Mouse (Mus musculus): ENCODE measurements around the gene Prpf40b.

Gene Prpf40b

GRCm38 (mm10) chr15:99290586-99290985 is 4.3 kb upstream of the Prpf40b start:
- DNase-seq (ENCODE audit: low spot score in 2 of 2) = no peak

- no peak for DNase-seq (ENCODE audit: low spot score in 2 of 2)
These were observed 600 bp upstream of the Prpf40b start for GRCm38 (mm10) chr15:99294287-99294686.

GRCm38 (mm10) chr15:99295484-99295981 is 646 bp downstream of the Prpf40b start, which contains the start of gene Fam186b:
Gene Fam186b (minus strand): TSS chr15:99295888.
- DNase-seq (ENCODE audit: low spot score in 2 of 2) = peak in 1 of 2 experiments; percentile 51

GRCm38 (mm10) chr15:99296213-99296612 is 1.3 kb downstream of the Prpf40b start:
- DNase-seq (ENCODE audit: low spot score in 2 of 2) = no peak

DNA sequence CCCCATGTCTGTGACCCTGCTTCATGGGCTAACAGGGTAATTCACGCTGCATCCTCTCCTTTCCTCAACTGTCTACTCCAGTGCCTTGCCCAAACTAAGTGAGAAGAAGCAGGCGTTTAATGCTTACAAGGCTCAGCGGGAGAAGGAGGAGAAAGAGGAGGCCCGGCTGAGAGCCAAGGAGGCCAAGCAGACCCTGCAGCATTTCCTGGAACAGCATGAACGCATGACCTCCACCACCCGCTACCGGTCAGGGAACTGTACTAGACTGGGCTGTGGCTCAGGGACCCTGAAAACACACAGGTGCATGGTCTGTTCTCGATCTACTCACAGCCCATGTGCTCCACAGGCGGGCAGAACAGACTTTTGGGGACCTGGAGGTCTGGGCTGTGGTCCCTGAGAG is 12.6 kb downstream of the Prpf40b start:
- no peak for DNase-seq (ENCODE audit: low spot score in 2 of 2)

DNA sequence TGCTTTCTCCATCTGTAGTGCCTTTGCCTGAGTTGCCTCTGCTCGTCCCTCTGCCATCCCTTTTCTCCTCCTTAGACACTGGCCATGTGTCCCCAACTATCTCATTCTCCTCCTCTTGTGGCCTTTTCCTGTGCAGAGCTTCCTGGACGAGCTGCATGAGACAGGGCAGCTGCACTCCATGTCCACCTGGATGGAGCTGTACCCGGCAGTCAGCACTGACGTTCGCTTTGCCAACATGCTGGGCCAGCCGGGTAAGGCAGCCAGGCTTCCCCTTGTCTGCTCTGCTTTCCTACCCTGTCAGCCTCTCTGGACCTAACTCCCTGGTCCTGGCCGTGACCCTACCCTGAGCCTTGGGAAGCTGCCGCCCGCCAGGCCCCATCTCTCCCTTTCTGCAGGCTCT is 14.7 kb downstream of the Prpf40b start:
- DNase-seq (ENCODE audit: low spot score in 2 of 2) = no peak

DNA sequence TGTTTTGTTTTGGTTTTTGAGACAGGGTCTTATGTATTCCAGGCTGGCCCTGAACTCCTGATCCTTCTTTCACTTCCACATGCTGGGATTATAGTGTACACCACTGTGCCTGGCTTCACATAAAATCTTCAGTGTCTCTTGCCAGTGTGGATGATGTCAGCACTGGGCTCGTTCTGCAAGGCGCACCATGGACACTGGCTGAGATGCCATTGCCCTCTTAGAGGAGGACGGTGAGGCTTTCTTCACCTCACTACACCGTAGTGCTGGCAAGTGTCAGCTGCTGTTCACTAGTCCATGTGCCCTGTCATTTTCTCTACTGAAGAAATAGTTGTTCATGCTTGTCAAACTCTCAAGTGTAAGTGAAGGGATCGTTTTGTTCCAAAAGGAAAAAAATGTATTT is 15.7 kb downstream of the Prpf40b start:
- no peak for DNase-seq (ENCODE audit: low spot score in 2 of 2)

GRCm38 (mm10) chr15:99314891-99315290 is 20.0 kb downstream of the Prpf40b start:
- DNase-seq (ENCODE audit: low spot score in 2 of 2) = no peak

DNA sequence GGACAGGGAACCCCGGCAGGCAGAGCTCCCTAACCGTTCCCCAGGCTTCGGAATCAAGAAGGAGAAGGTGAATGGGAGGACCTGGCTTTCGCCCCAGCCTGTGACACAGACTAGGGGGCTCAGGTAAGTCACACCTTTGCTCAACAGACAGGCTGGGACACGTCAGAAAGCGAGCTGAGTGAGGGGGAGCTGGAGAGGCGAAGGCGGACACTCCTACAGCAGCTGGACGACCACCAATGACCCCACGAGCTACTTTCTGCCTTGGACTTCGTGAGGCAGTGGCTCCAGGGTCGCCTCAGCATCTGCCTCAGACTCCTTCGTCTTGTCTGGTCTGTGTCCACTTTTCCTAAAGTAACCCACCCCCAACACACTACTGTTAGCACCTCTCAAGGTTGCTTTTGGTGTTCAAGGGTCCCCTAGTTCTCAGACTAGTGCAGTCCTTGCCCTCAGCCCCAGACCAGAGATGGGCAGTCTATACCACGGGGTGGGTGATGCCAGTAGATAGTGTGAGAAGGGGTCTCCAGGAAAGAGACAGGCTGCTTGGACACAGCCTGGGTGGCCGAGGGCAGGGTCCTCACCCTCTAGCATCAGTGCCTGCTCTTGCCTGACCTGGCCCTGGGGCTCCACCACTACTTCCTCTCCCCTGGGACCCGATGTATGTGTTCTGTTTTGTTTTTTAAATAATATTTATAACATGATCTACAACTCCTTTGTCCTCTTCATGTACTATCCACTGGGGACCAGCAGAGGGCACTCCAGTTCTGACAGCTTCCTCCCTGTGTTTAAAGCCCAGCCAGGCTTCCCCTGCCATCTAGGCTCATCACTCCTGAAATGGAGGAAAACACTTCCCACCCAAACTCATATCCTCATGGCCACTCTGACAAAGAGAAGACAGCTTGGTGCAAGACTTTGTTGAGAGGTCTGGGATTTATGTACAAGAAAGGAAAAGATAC is 21.7 kb downstream of the Prpf40b start:
- peak; percentile 59 to 73 for DNase-seq (ENCODE audit: low spot score in 2 of 2)

- DNase-seq (ENCODE audit: low spot score in 2 of 2) = no peak
These were observed 22.4 kb downstream of the Prpf40b start for GRCm38 (mm10) chr15:99317267-99317651.

- DNase-seq (ENCODE audit: low spot score in 2 of 2) = no peak
These were observed 23.2 kb downstream of the Prpf40b start for GRCm38 (mm10) chr15:99318071-99318470.

DNA sequence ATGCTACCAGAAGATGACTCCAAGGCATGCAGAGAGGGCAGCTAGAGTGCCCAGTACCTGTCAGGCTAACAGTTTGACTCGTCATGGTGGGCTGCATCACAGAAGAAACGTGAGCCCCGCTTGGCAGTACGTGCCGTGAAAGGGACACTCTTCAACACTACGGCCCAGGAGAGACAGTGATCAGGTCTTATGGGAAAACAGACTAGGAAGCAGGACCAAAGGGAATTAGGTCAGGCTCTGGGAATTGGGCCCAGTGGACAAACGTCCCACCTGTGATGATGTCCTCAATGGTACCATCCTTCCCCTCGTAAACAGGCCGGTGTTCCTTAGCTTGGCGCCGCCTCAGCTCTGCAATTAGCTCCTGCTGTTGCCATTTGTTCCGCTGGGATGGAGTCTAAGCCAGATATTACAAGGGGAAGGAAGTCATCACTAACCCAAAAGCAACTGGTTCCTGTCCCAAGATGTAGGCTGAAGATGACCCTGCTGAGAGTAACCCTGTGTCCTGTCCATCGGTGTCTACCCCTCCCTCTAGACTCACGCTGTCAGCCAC is 24.0 kb downstream of the Prpf40b start:
- DNase-seq (ENCODE audit: low spot score in 2 of 2) = no peak

- no peak for DNase-seq (ENCODE audit: low spot score in 2 of 2)
These were observed 24.6 kb downstream of the Prpf40b start for GRCm38 (mm10) chr15:99319411-99319871.

DNA sequence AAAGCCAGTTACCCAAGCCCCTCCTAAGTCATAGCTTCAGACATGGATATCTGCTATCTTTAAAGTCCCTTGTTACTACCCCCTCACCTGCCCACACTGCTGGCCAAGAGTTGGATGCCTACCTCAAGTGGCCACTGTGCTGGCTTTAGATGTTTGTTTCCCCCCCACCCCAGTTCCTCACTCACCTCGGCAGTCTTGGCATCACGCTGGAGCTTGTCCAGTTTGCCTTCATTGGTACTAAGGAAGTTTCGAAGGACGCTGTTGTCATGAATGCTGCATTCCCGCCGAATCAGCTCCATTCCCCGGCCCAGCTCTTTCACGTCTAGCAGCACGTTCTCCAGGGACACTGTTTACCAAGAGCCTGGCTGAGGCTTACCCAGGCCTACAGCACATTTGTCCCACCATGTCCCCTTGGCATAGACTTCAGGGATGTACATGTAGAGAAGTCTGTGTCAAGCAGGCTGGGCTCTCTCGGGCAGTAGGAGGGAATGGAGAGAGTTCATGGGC is 25.3 kb downstream of the Prpf40b start:
- no peak for DNase-seq (ENCODE audit: low spot score in 2 of 2)

- DNase-seq (ENCODE audit: low spot score in 2 of 2) = no peak
These were observed 26.1 kb downstream of the Prpf40b start for GRCm38 (mm10) chr15:99320978-99321377.

- no peak for DNase-seq (ENCODE audit: low spot score in 2 of 2)
These were observed 29.3 kb downstream of the Prpf40b start for GRCm38 (mm10) chr15:99324151-99324550.

DNA sequence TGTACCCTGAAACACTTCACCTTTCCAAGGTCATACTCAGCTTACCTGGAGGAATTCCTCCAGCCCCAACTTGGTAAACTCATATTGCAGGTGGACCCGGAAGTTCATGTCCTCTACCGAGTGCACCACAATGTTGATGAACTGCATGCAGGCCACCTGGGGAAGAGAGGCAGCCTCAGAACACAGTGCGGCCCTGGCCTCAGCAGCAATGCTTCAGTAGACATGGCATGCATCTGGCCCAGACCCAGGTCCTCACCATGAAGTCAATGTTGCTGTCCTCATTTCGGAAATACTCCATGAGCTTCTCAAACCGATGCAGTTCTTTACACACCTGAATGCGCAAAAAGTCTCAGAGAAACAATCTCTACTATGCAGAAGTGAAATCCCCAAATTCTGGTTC is 30.7 kb downstream of the Prpf40b start:
- DNase-seq (ENCODE audit: low spot score in 2 of 2) = no peak

GRCm38 (mm10) chr15:99326407-99326806 is 31.5 kb downstream of the Prpf40b start:
- DNase-seq (ENCODE audit: low spot score in 2 of 2) = no peak

DNA sequence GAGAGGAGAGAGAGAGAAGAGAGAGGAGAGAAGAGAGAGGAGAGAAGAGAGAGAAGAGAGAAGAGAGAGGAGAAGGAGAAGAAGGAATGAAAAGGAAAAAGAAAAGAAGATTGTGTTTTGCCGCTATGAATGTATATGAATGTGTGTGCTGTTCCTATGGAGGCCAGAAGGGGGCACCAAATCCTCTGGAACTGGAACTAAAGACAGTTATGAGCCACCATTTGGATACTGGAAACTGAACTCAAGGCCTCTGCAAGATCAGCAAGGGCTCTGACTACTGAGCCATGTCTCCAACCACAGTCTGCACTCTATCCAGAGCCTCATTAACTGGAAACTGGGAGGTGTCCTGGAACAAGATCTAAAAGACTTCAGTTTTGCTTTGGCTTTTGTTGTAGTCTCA is 32.1 kb downstream of the Prpf40b start:
- no peak for DNase-seq (ENCODE audit: low spot score in 2 of 2)

DNA sequence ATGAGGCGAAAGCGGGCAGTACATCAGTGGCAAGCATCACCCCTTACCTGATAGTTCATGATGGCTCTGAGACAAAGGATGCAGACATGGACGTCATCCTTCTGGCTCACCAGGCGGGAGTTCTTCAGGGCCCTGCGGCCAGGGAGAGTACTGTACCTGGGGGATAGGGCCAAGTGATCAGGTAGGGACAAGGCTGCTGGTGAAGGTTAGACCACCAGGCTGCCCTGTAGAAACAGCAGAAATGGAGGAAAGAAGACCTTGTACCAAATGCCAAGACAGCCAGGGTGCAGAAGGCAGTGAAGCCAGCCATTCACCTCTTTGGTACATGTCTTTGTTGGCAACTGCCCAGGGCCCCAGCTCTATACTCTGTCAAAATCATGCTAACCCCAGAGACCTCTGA is 33.1 kb downstream of the Prpf40b start:
- no peak for DNase-seq (ENCODE audit: low spot score in 2 of 2)

GRCm38 (mm10) chr15:99330324-99330723 is 35.4 kb downstream of the Prpf40b start:
- no peak for DNase-seq (ENCODE audit: low spot score in 2 of 2)

DNA sequence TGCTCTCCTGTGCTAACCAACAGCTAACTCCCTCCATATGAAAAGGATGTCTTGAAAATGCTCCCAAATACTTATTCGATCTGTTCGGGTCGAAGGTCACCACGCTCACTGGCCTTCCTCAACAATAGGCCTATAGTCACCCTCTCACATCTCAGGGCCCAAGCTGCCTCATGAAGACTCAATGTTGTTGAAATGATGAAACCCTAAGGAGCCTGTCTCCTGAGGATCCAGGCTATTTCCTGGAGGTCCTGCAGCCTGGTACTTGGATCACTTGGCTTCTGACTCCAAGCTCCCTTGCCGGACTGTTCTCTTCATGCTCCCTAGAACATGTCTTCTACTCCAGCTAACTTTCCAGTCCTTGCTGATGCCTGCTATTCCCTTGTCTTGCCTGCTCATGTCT is 36.5 kb downstream of the Prpf40b start:
- no peak for DNase-seq (ENCODE audit: low spot score in 2 of 2)

- DNase-seq (ENCODE audit: low spot score in 2 of 2) = no peak
These were observed 37.2 kb downstream of the Prpf40b start for GRCm38 (mm10) chr15:99332111-99332510.
